ENCODE assay signal across 17 mouse cellular contexts in the genomic region with DNA sequence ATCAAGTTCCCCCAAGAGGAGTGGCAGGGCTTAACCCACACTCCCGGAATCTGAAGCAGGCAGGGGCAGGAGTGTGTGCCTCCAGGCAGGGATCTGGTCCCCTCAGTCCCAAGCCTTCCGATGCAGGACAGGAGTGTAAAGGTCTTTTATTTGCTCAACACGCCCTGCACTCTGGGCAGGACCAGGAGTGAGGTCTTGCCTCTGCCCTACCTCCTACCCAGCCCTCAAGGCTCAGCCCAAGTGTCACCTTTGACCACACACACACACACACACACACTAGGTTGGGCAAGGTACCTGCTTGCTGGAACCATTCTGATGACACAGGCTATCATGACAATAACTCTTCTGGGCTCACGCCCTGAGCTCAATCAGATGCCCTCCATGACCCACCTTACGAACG. TPM values are rescaled to one million over a fixed set of nuclear protein-coding genes. Genes with fewer than 3 reads are reported as not detected.
DNase-seq lines count a peak whose midpoint lies in the region; ATAC-seq and TF ChIP-seq lines count a peak whose summit lies in the region.
"Had no signal": no experiment of that assay in that cellular context is flagged by ENCODE, and none has a peak within 500 bp of the region (broad histone marks: within the 10 kb centered on the region; RNA-seq: fewer than 3 reads in every experiment).

No protein-coding gene starts in this region.

- no peak overlapping the region for H3K4me2 ChIP-seq in heart, embryonic 15.5 days
- peak overlapping the region; percentile 90 for H3K4me2 ChIP-seq in intestine, embryonic 14.5 days (ENCODE audit: low read length)

- ATAC-seq in heart, embryonic 15.5 days (replicated peaks; ENCODE audit: insufficient number of reproducible peaks, insufficient read depth, low FRiP score, low read depth) = no peak
- ATAC-seq in intestine, embryonic 14.5 days (replicated peaks; ENCODE audit: low FRiP score, low TSS enrichment, low read depth) = 0 out of 2 replicates have a peak, but pooled peaks have one; percentile 18
- ATAC-seq: activated CD4-positive, CD25-positive, alpha-beta regulatory T cell, adult 4 months had no signal

- peak overlapping the region; percentile 6; the same call in 1 of the 2 replicates for H3K27ac ChIP-seq in heart, embryonic 15.5 days
- H3K27ac ChIP-seq in intestine, embryonic 14.5 days (ENCODE audit: low read depth) = no peak overlapping the region
- H3K27ac ChIP-seq in small intestine, adult 2 months (ENCODE audit: insufficient read depth, low read depth, low read length) = peak overlapping the region; percentile 98
- H3K27ac ChIP-seq: hindbrain, embryonic 14.5 days; limb, embryonic 13.5 days; midbrain, embryonic 15.5 days had no signal

- no peak for TF ChIP-seq CTCF in small intestine, adult 2 months (IDR thresholded peaks at IDR 0.05; ENCODE audit: extremely low read depth, insufficient read length, insufficient replicate concordance, low read depth, low read length)

- DNase-seq in heart, postnatal 14 days = no peak
- DNase-seq in intestine, embryonic 14.5 days (ENCODE audit: low spot score) = no peak
- DNase-seq in kidney, postnatal 14 days = peak; percentile 52
- DNase-seq in adrenal gland, postnatal 4 days (ENCODE audit: low spot score in 2 of 2) = no peak
- no peak for DNase-seq in thymus, postnatal 14 days
- DNase-seq: cerebellum, adult 18-20 months; embryo, embryonic 11 days had no signal

- H3K27me3 ChIP-seq in heart, embryonic 15.5 days = peaks cover 15% of the 10 kb centered on the region
- no peaks in the 10 kb centered on the region for H3K27me3 ChIP-seq in intestine, embryonic 14.5 days (replicated peaks; ENCODE audit: control insufficient read depth, insufficient read depth, low read length)
- no peaks in the 10 kb centered on the region for H3K27me3 ChIP-seq in small intestine, adult 2 months (ENCODE audit: control insufficient read depth, insufficient read depth, low read length)
- H3K27me3 ChIP-seq: midbrain, embryonic 15.5 days had no signal

- H3K4me1 ChIP-seq in heart, embryonic 15.5 days (replicated peaks) = peaks cover 16% of the 10 kb centered on the region
- no peaks in the 10 kb centered on the region; the same call in none of the 2 replicates for H3K4me1 ChIP-seq in intestine, embryonic 14.5 days (replicated peaks; ENCODE audit: control insufficient read depth, insufficient read depth, low read length)
- peaks cover 20% of the 10 kb centered on the region for H3K4me1 ChIP-seq in small intestine, adult 2 months (ENCODE audit: control insufficient read depth, insufficient read depth, insufficient read length, low read length)

- intact Hi-C loops in heart, postnatal 14 days (cut with DNase I) = no loop called here

- no peak overlapping the region for H3K4me3 ChIP-seq in heart, embryonic 15.5 days
- H3K4me3 ChIP-seq in intestine, embryonic 14.5 days (ENCODE audit: low read depth, low read length) = peak overlapping the region; percentile 4; the same call in 1 of the 2 replicates
- H3K4me3 ChIP-seq in small intestine, adult 2 months (ENCODE audit: low read depth, low read length) = peak overlapping the region; percentile 90
- H3K4me3 ChIP-seq: limb, embryonic 13.5 days had no signal

- no peaks in the 10 kb centered on the region for H3K9me3 ChIP-seq in heart, embryonic 15.5 days (replicated peaks)
- no peaks in the 10 kb centered on the region for H3K9me3 ChIP-seq in intestine, embryonic 14.5 days (ENCODE audit: control insufficient read depth, low read length)
- H3K9me3 ChIP-seq: midbrain, embryonic 15.5 days had no signal

- WGBS in heart, embryonic 15.5 days = 77% methylated on average over 6 of the region's 6 CpGs
- 53% methylated on average over 6 of the region's 6 CpGs for WGBS in intestine, embryonic 14.5 days
- WGBS in small intestine, adult 2 months = 32% methylated on average over 6 of the region's 6 CpGs

- H3K36me3 ChIP-seq in heart, embryonic 15.5 days = no peaks in the 10 kb centered on the region
- no peaks in the 10 kb centered on the region for H3K36me3 ChIP-seq in intestine, embryonic 14.5 days (ENCODE audit: control insufficient read depth, insufficient read depth, low read length)
- H3K36me3 ChIP-seq in small intestine, adult 2 months (ENCODE audit: control insufficient read depth, insufficient read depth, low read length) = no peaks in the 10 kb centered on the region; the same call in 1 of the 2 replicates
- H3K36me3 ChIP-seq: limb, embryonic 13.5 days; midbrain, embryonic 15.5 days had no signal

- peak; percentile 88; the same call in 1 of the 2 replicates for TF ChIP-seq POLR2A in small intestine, adult 2 months (IDR thresholded peaks at IDR 0.05; ENCODE audit: low read depth, low read length)

- no peak overlapping the region for H3K9ac ChIP-seq in heart, embryonic 15.5 days
- no peak overlapping the region for H3K9ac ChIP-seq in intestine, embryonic 14.5 days (ENCODE audit: low read length)
- H3K9ac ChIP-seq: hindbrain, embryonic 14.5 days; limb, embryonic 13.5 days; midbrain, embryonic 15.5 days had no signal

RNA-seq across cellular contexts. Expression of gene 2900026A02Rik, which starts 1.6 kb away (rescaled TPM):
- polyA plus RNA-seq in heart, embryonic 15.5 days (2015; fragmentation: Nextera tagmentation; extraction: Ambion mirVana) = 14.1 and 17.4 TPM in 2 replicates
- 10 to 100 TPM; 33.9 to 35.3 TPM for total RNA-seq in heart, postnatal 14 days (2021)
- 6.9 TPM in 2 replicates for polyA plus RNA-seq in intestine, embryonic 14.5 days (2014; fragmentation: Nextera tagmentation; extraction: Ambion mirVana)
- polyA plus RNA-seq in small intestine, adult 2 months (2012; rRNA removed) = 24.2 and 70.8 TPM in 2 replicates
- 10 to 100 TPM; 21.2 to 23.3 TPM for total RNA-seq in adrenal gland, postnatal 4 days (2021)

RNA-seq across cellular contexts. Expression of gene Tmem211, which starts 7.3 kb away (rescaled TPM):
- not detected in 2 replicates for polyA plus RNA-seq in heart, embryonic 15.5 days (2015; fragmentation: Nextera tagmentation; extraction: Ambion mirVana)
- not detected for total RNA-seq in heart, postnatal 14 days (2021)
- polyA plus RNA-seq in intestine, embryonic 14.5 days (2014; fragmentation: Nextera tagmentation; extraction: Ambion mirVana) = not detected in 2 replicates
- polyA plus RNA-seq in small intestine, adult 2 months (2012; rRNA removed) = not detected in 2 replicates
- not detected for total RNA-seq in adrenal gland, postnatal 4 days (2021)
- total RNA-seq: heart, adult 18-20 months; layer of hippocampus, postnatal 14 days had no signal
- polyA plus RNA-seq: activated CD4-positive, CD25-positive, alpha-beta regulatory T cell, adult 4 months; erythroblast, embryonic 14.5 days; hindbrain, embryonic 14.5 days; limb, embryonic 13.5 days; neural tube, embryonic 14.5 days had no signal
